Mouse (Mus musculus) megakaryocyte, embryonic 14.5 days (primary cell): Measurements from ENCODE around the gene Reln. TPM values are rescaled to one million over a fixed set of nuclear protein-coding genes. Genes with fewer than 3 reads are reported as not detected.

ENCODE experiments used
- H3K27me3 ChIP-seq: replicated peaks from 2 replicates; pipeline ENCODE3; 2012; ENCODE audit warnings: inconsistent platforms
- H3K36me3 ChIP-seq: replicated peaks from 2 replicates; pipeline ENCODE3; 2012; ENCODE audit warnings: low read length, inconsistent platforms, mixed read lengths
- H3K4me1 ChIP-seq: 2 replicates; pipeline ENCODE4 v1.6.1; 2012; ENCODE audit warnings: inconsistent platforms
- H3K4me3 ChIP-seq: replicated peaks from 2 replicates; pipeline ENCODE3; 2012; ENCODE audit warnings: moderate library complexity, mild to moderate bottlenecking, inconsistent platforms
- H3K9me3 ChIP-seq: 2 replicates; pipeline ENCODE4 v1.6.1; 2012; ENCODE audit warnings: inconsistent platforms
- FLI1 ChIP-seq: IDR thresholded peaks from 2 replicates; pipeline ENCODE4 v1.6.1; 2012; ENCODE audit warnings: low read length, inconsistent platforms, mixed read lengths
- GATA1 ChIP-seq: IDR thresholded peaks from 3 replicates; pipeline ENCODE4 v1.6.1; 2012; ENCODE audit warnings: mixed read lengths, low read length, inconsistent platforms, borderline replicate concordance
- polyA plus RNA-seq: library from polyadenylated mRNA; stranded (reverse); fragments of >175 nt; gene quantifications from 2 replicates; pipeline ENCODE4 v1.2.3, GENCODE M21; 2012; ENCODE audit warnings: low replicate concordance; ENCODE audit not compliant: insufficient read depth

Gene Reln
- polyA plus RNA-seq, 1 experiment: 2.0 TPM

- H3K4me1 ChIP-seq: peaks cover 15% of the 10 kb centered on the region
- no peaks in the 10 kb centered on the region for H3K36me3 ChIP-seq
- 0 out of 2 replicates have a peak, but pooled peaks cover 4% of the 10 kb centered on the region for H3K9me3 ChIP-seq
- TF ChIP-seq GATA1: no peak
- TF ChIP-seq FLI1: no peak
- no peaks in the 10 kb centered on the region for H3K27me3 ChIP-seq
- no peak overlapping the region for H3K4me3 ChIP-seq
Measured at GRCm38 (mm10) chr5:22312995-22313394, 31.5 kb downstream of the Reln start.

GRCm38 (mm10) chr5:22311046-22311445 is 33.5 kb downstream of the Reln start:
- H3K9me3 ChIP-seq: 0 out of 2 replicates have a peak, but pooled peaks cover 4% of the 10 kb centered on the region
- no peak for TF ChIP-seq GATA1
- TF ChIP-seq FLI1: no peak
- peaks cover 9% of the 10 kb centered on the region; the same call in 1 of the 2 replicates for H3K4me1 ChIP-seq
- H3K4me3 ChIP-seq: no peak overlapping the region
- H3K36me3 ChIP-seq: no peaks in the 10 kb centered on the region
- no peaks in the 10 kb centered on the region for H3K27me3 ChIP-seq

- H3K4me1 ChIP-seq: peaks cover 14% of the 10 kb centered on the region; the same call in 1 of the 2 replicates
- no peaks in the 10 kb centered on the region for H3K9me3 ChIP-seq
- H3K4me3 ChIP-seq: no peak overlapping the region
- H3K27me3 ChIP-seq: no peaks in the 10 kb centered on the region
- no peaks in the 10 kb centered on the region for H3K36me3 ChIP-seq
- TF ChIP-seq GATA1 (no peak), FLI1 (no peak)
Measured at GRCm38 (mm10) chr5:22309001-22309400, 35.5 kb downstream of the Reln start.

GRCm38 (mm10) chr5:22307853-22308252 is 36.6 kb downstream of the Reln start:
- Histone ChIP-seq H3K27me3 (no peaks in the 10 kb centered on the region), H3K4me3 (no peak overlapping the region), H3K9me3 (no peaks in the 10 kb centered on the region), H3K36me3 (no peaks in the 10 kb centered on the region), H3K4me1 (peaks cover 13% of the 10 kb centered on the region; the same call in 1 of the 2 replicates)
- TF ChIP-seq GATA1: no peak
- no peak for TF ChIP-seq FLI1

- no peaks in the 10 kb centered on the region for H3K36me3 ChIP-seq
- no peak for TF ChIP-seq FLI1
- no peak for TF ChIP-seq GATA1
- H3K4me3 ChIP-seq: no peak overlapping the region
- H3K27me3 ChIP-seq: no peaks in the 10 kb centered on the region
- peaks cover 20% of the 10 kb centered on the region; the same call in 1 of the 2 replicates for H3K4me1 ChIP-seq
- no peaks in the 10 kb centered on the region for H3K9me3 ChIP-seq
Measured at GRCm38 (mm10) chr5:22307072-22307471, 37.4 kb downstream of the Reln start.

GRCm38 (mm10) chr5:22303709-22304108 is 40.8 kb downstream of the Reln start:
- Histone ChIP-seq H3K4me1 (peaks cover 17% of the 10 kb centered on the region; the same call in 1 of the 2 replicates), H3K4me3 (peak overlapping the region; percentile 16), H3K9me3 (no peaks in the 10 kb centered on the region), H3K27me3 (no peaks in the 10 kb centered on the region), H3K36me3 (no peaks in the 10 kb centered on the region)
- TF ChIP-seq GATA1 (no peak), FLI1 (no peak)

GRCm38 (mm10) chr5:22302309-22302708 is 42.2 kb downstream of the Reln start:
- Histone ChIP-seq H3K4me1 (peaks cover 16% of the 10 kb centered on the region; the same call in 1 of the 2 replicates), H3K27me3 (no peaks in the 10 kb centered on the region), H3K9me3 (no peaks in the 10 kb centered on the region), H3K36me3 (no peaks in the 10 kb centered on the region), H3K4me3 (no peak overlapping the region)
- TF ChIP-seq FLI1: no peak
- no peak for TF ChIP-seq GATA1

GRCm38 (mm10) chr5:22300788-22301187 is 43.7 kb downstream of the Reln start:
- Histone ChIP-seq H3K4me1 (peaks cover 26% of the 10 kb centered on the region; the same call in 1 of the 2 replicates), H3K4me3 (no peak overlapping the region), H3K9me3 (0 out of 2 replicates have a peak, but pooled peaks cover 6% of the 10 kb centered on the region), H3K36me3 (no peaks in the 10 kb centered on the region), H3K27me3 (no peaks in the 10 kb centered on the region)
- no peak for TF ChIP-seq GATA1
- TF ChIP-seq FLI1: no peak

GRCm38 (mm10) chr5:22300046-22300445 is 44.5 kb downstream of the Reln start:
- no peaks in the 10 kb centered on the region for H3K36me3 ChIP-seq
- 0 out of 2 replicates have a peak, but pooled peaks cover 6% of the 10 kb centered on the region for H3K9me3 ChIP-seq
- no peaks in the 10 kb centered on the region for H3K27me3 ChIP-seq
- no peak overlapping the region for H3K4me3 ChIP-seq
- peaks cover 22% of the 10 kb centered on the region; the same call in 1 of the 2 replicates for H3K4me1 ChIP-seq
- TF ChIP-seq GATA1: no peak
- no peak for TF ChIP-seq FLI1

- Histone ChIP-seq H3K4me3 (no peak overlapping the region), H3K9me3 (0 out of 2 replicates have a peak, but pooled peaks cover 10% of the 10 kb centered on the region), H3K27me3 (no peaks in the 10 kb centered on the region), H3K36me3 (no peaks in the 10 kb centered on the region), H3K4me1 (peaks cover 13% of the 10 kb centered on the region; the same call in 1 of the 2 replicates)
- TF ChIP-seq FLI1 (no peak), GATA1 (no peak)
Measured at GRCm38 (mm10) chr5:22295161-22295560, 49.3 kb downstream of the Reln start.

GRCm38 (mm10) chr5:22291409-22291808 is 53.1 kb downstream of the Reln start:
- H3K36me3 ChIP-seq: no peaks in the 10 kb centered on the region
- no peak overlapping the region for H3K4me3 ChIP-seq
- TF ChIP-seq FLI1: no peak
- no peak for TF ChIP-seq GATA1
- no peaks in the 10 kb centered on the region for H3K27me3 ChIP-seq
- peaks cover 10% of the 10 kb centered on the region for H3K4me1 ChIP-seq
- H3K9me3 ChIP-seq: 0 out of 2 replicates have a peak, but pooled peaks cover 4% of the 10 kb centered on the region
